Mouse (Mus musculus): ENCODE data around the gene Prkce. TPM values are rescaled to one million over a fixed set of nuclear protein-coding genes. Genes with fewer than 3 reads are reported as not detected.

The Prkce gene
- polyA plus RNA-seq, 1 experiment from 2014 or later, result 1.1 TPM

DNA sequence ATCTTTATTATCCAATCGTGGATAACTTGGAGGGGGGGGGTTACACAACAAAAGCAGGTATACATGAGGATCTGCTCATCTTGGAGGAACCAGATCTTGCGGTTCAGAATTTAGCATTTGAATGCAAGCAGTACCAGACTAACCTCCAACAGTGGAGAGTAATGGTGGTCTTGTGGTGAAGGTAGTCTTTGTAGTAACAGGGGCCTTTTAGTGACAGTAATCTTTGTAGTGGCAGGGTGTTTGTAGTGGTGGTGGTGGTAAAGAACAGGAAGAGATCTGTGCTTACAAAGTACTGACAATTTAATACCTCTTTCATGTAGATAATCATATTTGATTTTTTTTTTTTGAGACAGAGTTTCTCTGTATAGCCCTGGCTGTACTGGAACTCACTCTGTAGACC, 267.2 kb downstream of the Prkce start:
- no peak overlapping the region for H3K27ac ChIP-seq
- WGBS (ENCODE audit: missing documents), result 92% methylated on average over 2 of the region's 2 CpGs

DNA sequence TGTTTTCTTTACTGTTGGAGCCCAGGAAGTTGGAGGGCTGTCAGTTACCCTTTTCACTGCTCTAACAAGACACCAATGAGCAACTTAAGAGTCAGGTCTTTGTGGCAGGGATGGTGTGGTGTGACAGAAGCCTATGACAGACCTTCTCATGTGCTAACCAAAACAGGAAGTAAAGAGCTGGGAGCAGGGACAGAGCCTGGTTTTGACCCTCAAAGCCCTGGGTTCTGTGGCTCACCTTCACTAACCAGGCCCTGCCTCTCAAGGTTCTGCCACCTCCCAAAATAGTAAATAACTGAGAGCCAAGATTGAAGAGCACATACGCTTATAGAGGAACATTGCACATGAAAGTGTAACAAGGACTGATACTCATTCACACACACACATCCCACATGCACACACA, 268.0 kb downstream of the Prkce start:
- no peaks in the 10 kb centered on the region for H3K79me2 ChIP-seq (ENCODE audit: inconsistent target)
- H3K27ac ChIP-seq, result no peak overlapping the region
- no peaks in the 10 kb centered on the region for H3K36me3 ChIP-seq (ENCODE audit: inconsistent target)
- 91% methylated on average over 1 of the region's 1 CpGs for WGBS (ENCODE audit: missing documents)
- no peak overlapping the region for H3K4me3 ChIP-seq (ENCODE audit: inconsistent target)

More for the DNA sequence above, 267.2 kb downstream of the Prkce start:
- H3K79me2 ChIP-seq (ENCODE audit: inconsistent target), result no peaks in the 10 kb centered on the region
- no peak overlapping the region for H3K4me3 ChIP-seq (ENCODE audit: inconsistent target)
- H3K36me3 ChIP-seq (ENCODE audit: inconsistent target), result no peaks in the 10 kb centered on the region

DNA sequence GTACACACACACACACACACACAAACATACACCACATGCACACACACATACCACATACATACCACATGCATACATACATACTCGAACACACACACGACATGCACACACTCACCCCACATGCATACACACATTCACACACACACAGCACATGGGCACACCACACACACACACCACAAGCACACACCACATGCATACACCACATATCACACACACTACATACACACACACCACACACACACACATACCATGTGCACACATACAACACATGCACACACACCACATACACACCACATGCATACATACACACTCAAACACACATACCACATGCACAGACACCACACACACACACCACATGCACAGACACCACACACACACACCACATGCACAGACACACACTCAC, 268.4 kb downstream of the Prkce start:
- no peak overlapping the region for H3K4me3 ChIP-seq (ENCODE audit: inconsistent target)
- H3K79me2 ChIP-seq (ENCODE audit: inconsistent target), result no peaks in the 10 kb centered on the region
- WGBS (ENCODE audit: missing documents), result 95% methylated on average over 2 of the region's 2 CpGs
- no peak overlapping the region for H3K27ac ChIP-seq
- no peaks in the 10 kb centered on the region for H3K36me3 ChIP-seq (ENCODE audit: inconsistent target)

DNA sequence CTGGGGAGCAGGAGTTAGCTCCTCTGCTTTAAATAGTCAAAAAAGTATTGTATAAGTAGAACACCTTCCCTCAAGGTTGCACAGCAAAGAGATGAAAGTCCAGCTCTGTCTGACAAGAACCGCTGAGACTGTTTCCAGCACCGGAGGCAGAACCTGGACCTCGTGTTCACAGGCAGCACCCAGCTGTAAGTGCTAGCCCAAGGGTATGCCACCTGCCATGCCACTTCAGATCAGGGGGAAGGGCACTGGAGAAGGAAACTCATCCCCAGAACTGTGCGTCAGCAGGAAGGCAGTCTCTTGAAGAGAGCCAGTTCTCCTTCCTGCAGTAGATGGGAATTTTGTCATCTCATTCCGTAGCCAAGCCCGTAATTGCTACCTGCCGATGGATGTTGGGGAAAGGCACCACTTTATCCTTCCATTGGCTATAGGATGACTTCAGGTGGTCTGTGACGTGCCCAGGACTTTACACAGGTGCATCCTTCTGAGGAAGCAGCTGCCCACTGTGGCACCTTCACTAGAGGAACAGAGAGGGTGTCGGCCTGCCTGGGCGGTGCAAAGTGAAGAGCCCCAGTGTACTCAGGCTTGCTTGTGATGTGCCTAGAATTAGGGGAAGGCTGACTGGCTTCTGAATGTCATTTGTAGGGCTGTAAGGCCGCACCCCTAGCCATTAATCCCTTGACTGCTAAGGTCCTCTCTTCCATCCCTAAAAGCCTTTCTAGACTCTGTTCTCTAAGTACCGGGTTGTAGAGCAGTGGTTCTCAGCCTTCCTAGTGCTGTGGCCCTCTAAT, 269.2 kb downstream of the Prkce start:
- Histone ChIP-seq H3K79me2 (ENCODE audit: inconsistent target) (no peaks in the 10 kb centered on the region), H3K4me3 (ENCODE audit: inconsistent target) (no peak overlapping the region), H3K27ac (no peak overlapping the region), H3K36me3 (ENCODE audit: inconsistent target) (no peaks in the 10 kb centered on the region)
- WGBS (ENCODE audit: missing documents), result 86% methylated on average over 12 of the region's 12 CpGs

DNA sequence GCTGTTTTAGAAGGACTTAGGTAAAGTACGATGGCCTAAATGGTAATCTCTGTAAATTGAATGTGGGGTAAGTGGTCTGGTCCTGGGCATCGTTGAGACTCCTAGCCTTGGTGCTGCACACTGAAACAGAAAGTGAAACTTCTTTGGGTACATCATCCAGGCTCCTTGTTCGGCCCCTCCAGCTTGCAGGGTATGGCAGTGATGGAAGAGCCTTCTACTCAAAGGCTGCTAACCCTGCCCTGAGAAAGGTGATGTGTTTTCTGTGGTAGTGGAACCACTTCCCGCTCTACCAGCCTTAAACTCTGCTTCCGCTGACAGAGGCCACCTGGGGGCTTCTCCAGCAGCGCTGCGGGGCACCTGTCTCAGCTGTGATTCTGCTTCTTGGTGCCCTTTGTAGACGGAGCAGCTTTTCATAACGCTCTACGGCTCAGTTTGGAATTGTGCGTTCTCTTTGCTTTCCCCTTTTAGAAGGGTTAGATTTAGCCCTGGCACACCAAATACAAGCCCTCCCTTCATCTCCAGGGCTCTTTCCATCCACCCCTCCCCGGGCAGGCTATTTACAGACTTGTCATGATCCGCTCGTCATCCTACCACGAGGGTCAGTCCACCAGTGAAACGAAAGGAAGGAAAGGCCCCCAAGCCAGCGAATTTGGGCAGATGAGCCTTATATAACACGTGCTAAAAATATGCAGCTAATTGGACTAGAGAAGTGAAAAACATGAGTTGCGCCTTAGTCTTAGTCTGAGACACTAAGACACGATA, 270.1 kb downstream of the Prkce start:
- Histone ChIP-seq H3K79me2 (ENCODE audit: inconsistent target) (no peaks in the 10 kb centered on the region), H3K4me3 (ENCODE audit: inconsistent target) (peak overlapping the region; percentile 26), H3K36me3 (ENCODE audit: inconsistent target) (no peaks in the 10 kb centered on the region), H3K27ac (peak overlapping the region; percentile 34)
- 18% methylated on average over 20 of the region's 20 CpGs for WGBS (ENCODE audit: missing documents)

DNA sequence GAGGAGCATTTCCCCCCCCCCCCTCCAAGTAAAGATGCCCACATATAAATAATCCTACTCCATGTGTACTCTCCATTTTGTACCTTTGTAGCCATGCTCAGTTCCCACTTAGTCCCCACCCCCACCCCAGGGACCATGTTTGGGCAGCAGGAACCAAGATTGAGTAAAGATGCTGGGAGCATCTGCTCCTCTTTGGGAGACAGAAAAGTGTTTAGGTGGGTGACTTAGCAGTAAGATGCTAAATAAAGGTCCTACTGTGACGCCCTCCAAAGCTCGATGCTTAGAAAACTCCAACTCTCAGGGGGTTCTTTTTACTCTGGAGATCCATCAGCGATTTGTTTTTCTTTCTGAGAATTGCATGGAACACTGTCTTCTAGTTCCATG, 270.7 kb downstream of the Prkce start:
- 81% methylated on average over 3 of the region's 3 CpGs for WGBS (ENCODE audit: missing documents)
- Histone ChIP-seq H3K36me3 (ENCODE audit: inconsistent target) (no peaks in the 10 kb centered on the region), H3K4me3 (ENCODE audit: inconsistent target) (no peak overlapping the region)

DNA sequence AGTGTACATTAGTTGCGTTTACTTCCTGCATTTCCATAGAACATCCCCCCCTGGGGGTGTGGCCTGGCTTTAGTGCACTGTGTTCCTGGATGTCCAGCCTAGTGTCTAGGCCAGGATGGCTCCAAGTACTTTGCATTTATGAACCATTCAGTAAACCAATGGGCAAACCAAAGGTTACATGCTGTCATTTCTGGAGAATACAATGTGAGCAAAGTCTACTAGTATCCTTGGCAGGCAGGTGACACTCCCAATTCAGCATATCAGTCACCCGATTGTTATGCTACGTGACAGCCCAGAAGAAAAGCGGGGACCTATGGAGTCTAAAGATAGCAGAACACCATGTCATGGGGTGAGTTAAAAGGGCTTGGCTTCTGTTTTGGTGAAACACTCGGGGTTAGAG, 271.2 kb downstream of the Prkce start:
- Histone ChIP-seq H3K36me3 (ENCODE audit: inconsistent target) (no peaks in the 10 kb centered on the region), H3K79me2 (ENCODE audit: inconsistent target) (no peaks in the 10 kb centered on the region), H3K27ac (no peak overlapping the region), H3K4me3 (ENCODE audit: inconsistent target) (no peak overlapping the region)
- WGBS (ENCODE audit: missing documents), result 92% methylated on average over 5 of the region's 5 CpGs

More for the DNA sequence above, 270.7 kb downstream of the Prkce start:
- Histone ChIP-seq H3K79me2 (ENCODE audit: inconsistent target) (no peaks in the 10 kb centered on the region), H3K27ac (no peak overlapping the region)

DNA sequence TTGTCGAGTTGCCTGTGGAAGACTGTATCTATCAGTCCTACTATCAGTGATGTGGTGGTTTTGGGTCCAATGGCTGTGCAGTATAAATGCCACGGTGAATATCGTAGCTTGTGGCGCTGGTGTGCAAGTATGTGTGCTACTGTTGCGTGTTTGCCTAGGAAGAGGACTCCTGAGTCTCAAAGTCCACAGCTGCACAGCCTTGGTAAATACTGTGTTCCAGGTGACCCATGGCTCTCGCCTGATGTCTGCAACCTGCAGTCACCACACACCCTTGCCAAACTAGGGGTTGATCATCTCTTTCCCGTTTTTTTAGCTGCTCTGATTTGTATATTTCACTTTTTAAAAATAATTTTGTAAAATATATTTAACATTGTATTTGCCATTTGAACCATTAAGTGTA, 273.5 kb downstream of the Prkce start:
- Histone ChIP-seq H3K36me3 (ENCODE audit: inconsistent target) (no peaks in the 10 kb centered on the region), H3K27ac (no peak overlapping the region), H3K79me2 (ENCODE audit: inconsistent target) (no peaks in the 10 kb centered on the region), H3K4me3 (ENCODE audit: inconsistent target) (no peak overlapping the region)
- 99% methylated on average over 7 of the region's 7 CpGs for WGBS (ENCODE audit: missing documents)

DNA sequence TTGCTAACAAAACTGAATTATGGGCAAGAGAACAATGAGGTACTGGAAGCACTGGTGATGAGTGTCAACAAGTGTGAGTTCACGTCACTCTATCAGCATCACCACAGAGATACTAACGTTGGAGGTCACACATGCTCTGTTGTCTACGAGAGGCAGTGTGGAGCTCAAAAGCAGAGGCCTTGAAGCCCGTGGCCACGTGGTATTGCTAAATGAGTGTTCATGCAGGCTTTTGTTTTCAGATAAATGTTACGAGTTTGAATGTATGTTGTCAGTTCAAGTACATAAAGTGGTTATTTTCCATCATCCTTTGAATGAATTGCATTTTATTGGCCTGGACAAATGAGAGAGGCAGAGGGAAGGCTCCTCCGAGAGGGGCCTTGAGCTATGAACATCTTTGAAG, 276.3 kb downstream of the Prkce start:
- Histone ChIP-seq H3K79me2 (ENCODE audit: inconsistent target) (no peaks in the 10 kb centered on the region), H3K4me3 (ENCODE audit: inconsistent target) (no peak overlapping the region), H3K36me3 (ENCODE audit: inconsistent target) (no peaks in the 10 kb centered on the region), H3K27ac (no peak overlapping the region)
- WGBS (ENCODE audit: missing documents), result 86% methylated on average over 7 of the region's 7 CpGs

DNA sequence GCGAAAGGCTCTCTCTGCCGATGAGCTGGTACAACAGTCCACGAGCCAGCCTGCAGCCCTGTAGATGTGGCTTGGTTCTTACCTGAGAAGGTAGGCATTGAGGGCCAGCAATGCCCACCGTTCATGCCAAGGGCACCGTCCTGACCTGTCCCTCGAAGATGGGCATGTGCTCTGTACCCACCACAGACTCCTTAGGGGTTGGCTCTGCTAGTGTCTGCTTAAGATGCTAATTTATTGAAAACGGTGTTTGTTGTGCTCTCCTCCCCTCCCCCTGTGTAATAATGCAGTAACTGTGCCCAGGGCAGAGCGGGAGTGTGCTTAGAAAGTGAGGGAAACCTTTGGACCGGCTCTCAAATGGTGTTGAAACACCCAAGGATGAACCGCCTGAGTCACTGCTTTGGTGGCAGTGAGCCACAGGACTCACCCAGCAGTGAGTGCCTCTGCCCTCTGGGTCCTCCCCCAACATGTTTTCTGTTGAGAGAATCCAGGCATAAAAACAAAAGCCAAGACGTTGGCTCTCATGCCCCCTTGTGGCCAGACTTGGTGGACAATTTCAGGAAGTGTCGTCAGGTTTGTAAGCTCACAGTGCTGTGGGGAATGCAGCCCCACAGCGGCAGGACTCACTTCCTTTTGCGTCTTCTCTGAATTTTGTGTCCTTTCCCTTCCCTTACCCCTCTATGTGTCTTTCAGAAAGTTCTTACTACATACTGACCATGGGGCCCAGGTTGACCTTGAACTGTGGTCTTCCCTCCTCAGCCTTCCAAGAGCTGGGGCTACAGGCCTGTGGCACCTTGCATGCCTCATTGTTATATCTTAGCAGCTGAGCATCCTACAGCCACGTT, 277.2 kb downstream of the Prkce start:
- Histone ChIP-seq H3K36me3 (ENCODE audit: inconsistent target) (no peaks in the 10 kb centered on the region), H3K79me2 (ENCODE audit: inconsistent target) (no peaks in the 10 kb centered on the region), H3K4me3 (ENCODE audit: inconsistent target) (no peak overlapping the region), H3K27ac (peak overlapping the region; percentile 43)
- WGBS (ENCODE audit: missing documents), result 33% methylated on average over 15 of the region's 15 CpGs

DNA sequence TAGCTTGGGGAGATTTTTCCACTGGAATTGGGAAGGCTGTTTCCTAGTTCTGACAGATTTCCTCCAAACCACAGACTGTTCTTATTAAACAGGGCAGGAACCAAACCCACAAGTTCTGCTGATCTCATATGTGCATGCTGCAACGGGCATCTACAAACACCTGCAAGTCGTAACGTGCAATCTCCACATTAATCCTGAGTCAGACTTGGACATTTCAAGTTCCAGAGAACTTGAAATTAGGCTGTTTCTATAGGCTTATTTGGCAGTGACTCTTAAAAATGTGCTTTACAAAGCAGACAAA, 277.8 kb downstream of the Prkce start:
- Histone ChIP-seq H3K79me2 (ENCODE audit: inconsistent target) (no peaks in the 10 kb centered on the region), H3K36me3 (ENCODE audit: inconsistent target) (no peaks in the 10 kb centered on the region), H3K27ac (peak overlapping the region; percentile 43), H3K4me3 (ENCODE audit: inconsistent target) (no peak overlapping the region)
- 46% methylated on average over 3 of the region's 3 CpGs for WGBS (ENCODE audit: missing documents)

DNA sequence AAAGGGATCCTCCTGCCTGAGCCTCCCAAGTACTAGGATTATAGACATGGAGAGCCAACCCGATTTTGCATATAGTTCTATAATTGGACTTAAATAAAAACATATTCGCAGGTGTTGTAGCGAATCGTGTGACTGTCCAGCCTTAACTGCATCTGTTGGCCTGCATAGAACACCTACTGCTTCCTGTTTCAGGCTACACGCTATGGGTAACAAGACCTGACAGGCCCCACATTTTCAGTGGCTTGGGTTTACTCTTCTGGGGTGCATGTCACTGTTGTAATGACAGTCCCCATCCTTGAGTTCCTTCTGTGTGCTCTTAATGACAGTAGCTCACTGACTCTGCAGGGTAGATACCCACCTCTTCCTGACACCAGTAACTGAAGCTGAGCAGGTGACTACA, 278.3 kb downstream of the Prkce start:
- WGBS (ENCODE audit: missing documents), result 85% methylated on average over 5 of the region's 5 CpGs

DNA sequence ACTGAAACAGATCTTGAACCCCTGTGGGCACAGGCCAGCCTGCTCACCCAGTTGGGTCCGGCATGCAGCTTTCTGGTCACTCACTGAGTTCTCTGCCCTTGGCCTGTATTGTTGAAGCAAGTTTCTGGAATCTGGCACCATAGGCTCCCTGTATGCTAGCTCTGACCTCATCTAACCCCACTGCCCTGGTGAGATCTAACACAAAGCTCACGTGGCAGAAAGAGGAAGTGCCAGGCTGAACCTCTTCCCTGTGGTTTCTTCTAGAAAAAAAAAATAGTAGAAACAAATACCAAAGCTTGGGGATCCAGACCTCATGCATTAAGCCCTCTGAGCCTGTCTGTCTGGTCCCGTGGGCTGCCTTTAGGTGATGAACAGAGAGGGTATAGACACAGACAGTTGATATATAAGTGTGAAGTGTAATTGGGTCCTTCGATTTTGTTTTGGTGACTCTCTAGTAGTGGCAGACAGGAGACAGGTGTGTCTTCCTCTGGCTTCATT, 279.6 kb downstream of the Prkce start:
- H3K4me3 ChIP-seq (ENCODE audit: inconsistent target), result no peak overlapping the region
- H3K27ac ChIP-seq, result peak overlapping the region; percentile 48
- 23% methylated on average over 4 of the region's 4 CpGs for WGBS (ENCODE audit: missing documents)
- H3K36me3 ChIP-seq (ENCODE audit: inconsistent target), result no peaks in the 10 kb centered on the region
- H3K79me2 ChIP-seq (ENCODE audit: inconsistent target), result no peaks in the 10 kb centered on the region

More for the DNA sequence above, 278.3 kb downstream of the Prkce start:
- no peak overlapping the region for H3K4me3 ChIP-seq (ENCODE audit: inconsistent target)
- no peaks in the 10 kb centered on the region for H3K79me2 ChIP-seq (ENCODE audit: inconsistent target)
- no peaks in the 10 kb centered on the region for H3K36me3 ChIP-seq (ENCODE audit: inconsistent target)
- no peak overlapping the region for H3K27ac ChIP-seq

DNA sequence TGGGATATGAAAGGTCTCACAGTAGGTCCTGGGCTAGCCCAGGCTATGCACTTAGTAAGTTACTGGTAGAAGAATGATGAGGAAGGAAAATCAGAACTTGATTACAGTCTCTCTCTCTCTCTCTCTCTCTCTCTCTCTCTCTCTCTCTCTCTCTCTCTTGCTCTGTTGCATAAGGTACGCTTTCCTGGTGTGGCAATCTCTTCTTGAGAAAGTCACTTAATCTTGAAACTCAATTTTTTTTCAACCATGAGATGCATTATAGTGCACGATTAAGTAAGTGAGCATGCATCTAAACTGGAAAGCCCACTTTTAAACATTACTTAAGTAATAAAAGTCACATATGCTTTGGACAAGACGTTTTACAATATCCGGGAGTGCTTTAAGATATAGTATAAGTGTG, 285.3 kb downstream of the Prkce start:
- 69% methylated on average over 4 of the region's 4 CpGs for WGBS (ENCODE audit: missing documents)
- no peak overlapping the region for H3K27ac ChIP-seq
- H3K4me3 ChIP-seq (ENCODE audit: inconsistent target), result no peak overlapping the region
- H3K36me3 ChIP-seq (ENCODE audit: inconsistent target), result no peaks in the 10 kb centered on the region
- H3K79me2 ChIP-seq (ENCODE audit: inconsistent target), result no peaks in the 10 kb centered on the region
